Mouse (Mus musculus) ES-CJ7 (cell line): ENCODE measurements around the gene Rpl23a.
A peak's percentile ranks its signal among the peaks of the same experiment; 100 is the strongest.
"Not testable (repeated sequence)": the region's sequence is repeated elsewhere in the genome, so short reads cannot be mapped to it uniquely, and the experiment has no call there.

ENCODE experiments used
- DNase-seq: peaks from one replicate; pipeline ENCODE4 v3.0.0; 2011; ENCODE audit warnings: low read depth, low spot score

The Rpl23a gene

DNA sequence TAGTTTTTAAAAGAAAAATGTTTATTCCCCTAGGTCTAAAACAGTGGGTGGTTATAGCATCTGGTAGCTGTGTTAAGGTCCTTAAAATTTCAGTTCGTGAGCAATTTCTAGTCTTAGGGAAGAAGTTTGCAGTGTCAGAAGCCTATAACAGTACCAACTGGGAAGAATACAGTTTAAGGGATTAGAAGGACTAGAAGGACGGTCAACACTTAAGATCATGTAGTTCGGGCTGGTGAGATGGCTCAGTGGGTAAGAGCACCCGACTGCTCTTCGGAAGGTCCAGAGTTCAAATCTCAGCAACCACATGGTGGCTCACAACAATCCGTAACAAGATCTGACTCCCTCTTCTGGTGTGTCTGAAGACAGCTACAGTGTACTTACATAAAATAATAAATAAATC, 1.3 kb upstream of the Rpl23a start:
- not testable (repeated sequence) for DNase-seq

DNA sequence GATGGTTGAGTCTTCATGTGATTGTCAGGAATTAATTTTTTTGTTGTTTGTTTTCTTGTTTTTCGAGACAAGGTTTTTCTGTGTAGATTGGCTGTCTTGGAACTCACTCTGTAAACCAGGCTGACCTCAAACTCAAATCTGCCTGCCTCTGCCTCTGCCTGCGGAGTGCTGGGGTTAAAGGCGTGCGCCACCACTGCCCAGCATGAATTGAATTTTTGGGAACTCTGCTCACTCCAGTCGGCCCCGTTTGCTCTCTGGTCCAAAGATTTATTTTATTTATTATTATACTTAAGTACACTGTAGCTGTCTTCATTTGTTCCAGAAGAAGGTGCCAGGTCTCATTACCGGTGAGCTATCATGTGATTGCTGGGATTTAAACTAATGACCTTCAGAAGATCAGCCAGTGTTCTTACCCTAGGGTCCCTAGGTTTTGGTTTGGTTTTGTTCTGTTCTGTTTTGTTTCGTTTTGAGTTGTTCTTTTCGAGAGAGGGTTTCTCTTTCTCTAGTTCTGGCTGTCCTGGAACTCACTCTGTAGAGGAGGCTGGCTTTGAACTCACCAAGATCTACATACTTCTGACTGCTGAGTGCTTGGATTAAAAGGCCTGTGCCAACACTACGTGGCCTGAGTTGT, 615 bp upstream of the Rpl23a start:
- peak; percentile 37 for DNase-seq

DNA sequence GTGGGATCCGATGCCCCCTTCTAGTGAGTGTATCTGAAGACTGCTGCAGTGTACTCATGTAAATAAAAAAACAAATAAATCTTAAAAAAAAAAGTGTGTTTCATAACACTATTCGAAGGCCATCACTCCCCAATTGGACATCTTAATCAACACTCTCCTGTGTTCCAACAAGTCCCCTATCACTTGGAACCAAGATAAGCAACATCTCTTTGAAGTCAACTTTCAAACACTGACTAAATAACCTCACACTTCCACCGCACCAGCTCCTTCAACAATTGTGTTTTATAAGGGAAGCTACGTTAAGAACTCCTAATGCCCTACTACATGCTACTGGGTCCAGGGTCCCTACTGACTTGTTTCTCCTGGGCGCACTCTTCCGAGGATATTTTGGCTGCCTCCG, 934 bp downstream of the Rpl23a start:
- DNase-seq, result no peak

DNA sequence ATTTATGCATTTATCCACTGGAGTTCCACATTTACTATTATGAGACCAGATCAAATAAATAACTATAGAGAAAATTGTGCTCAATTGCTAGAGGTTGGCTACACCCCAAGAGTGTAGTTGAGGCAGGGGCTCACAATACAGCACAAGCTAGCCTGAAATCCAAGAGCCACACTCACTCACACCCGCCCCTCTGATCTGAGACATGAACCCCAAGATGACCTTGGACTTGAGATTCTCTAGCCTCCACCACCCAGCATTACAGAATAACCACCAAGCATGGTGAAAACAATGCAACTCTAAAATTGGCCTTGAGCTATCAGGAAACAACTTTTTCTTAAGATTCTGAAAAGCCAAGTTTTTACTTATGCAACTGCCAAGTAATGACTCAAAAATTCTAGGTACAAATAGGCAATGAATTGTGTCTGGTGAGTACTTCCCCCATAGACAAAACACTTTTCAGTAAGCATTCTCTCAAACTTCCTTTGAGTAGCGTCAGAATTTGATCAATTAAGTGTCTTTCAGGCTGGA, 1.5 kb downstream of the Rpl23a start:
- no peak for DNase-seq

DNA sequence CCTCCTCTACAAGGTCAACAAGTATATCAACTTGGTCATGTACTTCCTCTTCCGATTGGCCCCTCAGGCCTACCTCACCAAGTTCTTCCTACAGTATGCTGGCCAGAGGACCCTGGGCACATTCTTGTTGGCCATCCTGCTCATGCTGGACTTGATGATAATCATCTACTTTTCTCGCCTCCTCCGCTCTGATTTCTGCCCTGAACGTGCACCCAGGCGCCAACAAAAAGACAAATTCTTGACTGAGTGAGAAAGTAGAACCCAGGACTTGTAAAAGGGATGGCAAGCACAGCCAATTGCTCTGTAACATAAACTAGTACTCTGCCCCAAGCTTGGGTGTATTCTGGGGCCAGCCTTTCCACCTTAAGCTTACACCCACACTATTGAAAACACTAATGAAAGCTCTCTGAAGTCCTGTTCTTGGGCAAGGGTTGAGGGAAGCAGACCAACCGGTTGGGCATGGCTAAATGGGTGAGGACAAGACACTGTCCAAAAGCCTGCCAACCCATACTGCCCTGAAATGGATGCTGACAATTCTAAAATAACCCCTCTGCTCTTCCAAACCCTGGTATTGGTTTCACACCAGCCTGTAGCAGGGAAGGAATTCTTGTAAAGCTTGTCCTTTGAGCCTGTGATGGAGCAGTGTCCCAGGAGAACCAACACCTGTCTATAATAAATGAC, 3.2 kb downstream of the Rpl23a start:
- no peak for DNase-seq

DNA sequence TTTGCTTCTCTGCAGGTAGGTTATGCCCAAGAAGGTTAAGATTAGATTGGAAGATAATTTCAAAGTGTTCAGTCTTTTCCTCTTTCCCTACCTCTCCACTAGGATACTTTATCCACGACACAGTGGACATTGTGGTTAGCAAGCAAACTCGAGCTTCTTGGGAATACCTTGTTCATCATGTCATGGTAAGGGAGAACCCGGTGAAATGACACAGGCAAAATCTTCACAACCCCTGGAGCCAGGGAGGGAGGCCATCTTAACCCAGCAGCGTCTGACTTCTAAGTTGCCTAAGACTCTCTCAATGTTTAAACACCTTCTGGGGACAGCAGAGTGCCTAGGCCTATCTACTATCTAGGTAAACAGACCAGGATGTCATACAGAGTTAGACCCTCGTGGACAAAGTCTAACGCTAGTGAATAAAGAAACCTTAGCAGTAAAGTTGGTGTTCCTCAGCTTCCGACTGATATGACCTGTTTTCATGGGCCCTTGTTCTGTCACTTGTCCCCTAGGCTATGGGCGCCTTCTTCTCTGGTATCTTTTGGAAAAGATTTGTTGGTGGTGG, 3.9 kb downstream of the Rpl23a start:
- DNase-seq, result no peak

DNA sequence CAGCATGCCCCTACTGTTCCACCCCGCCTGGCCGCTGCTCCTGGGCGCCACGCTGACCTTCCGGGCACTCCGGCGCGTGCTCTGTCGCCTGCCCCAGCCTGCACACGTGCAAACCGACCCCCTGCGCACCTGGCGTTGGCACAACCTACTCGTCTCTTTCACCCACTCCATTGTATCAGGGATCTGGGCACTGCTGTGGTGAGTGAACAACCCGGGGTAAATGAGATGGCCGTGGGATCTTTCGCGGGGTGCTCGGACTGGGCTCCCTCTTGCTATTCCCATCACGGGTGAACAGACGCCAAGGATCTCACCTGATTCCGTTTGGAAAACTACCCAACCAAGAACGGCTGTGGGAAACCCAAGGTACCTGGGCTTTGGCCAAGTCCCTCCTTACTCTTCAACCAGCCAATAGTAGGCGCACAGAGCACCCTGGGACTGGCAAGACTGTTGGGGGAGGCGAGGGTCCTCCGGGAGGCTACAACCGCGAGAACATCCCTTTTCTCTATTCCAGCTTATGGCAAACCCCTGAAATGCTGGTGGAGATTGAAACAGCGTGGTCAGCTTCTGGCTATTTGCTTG, 4.4 kb downstream of the Rpl23a start:
- DNase-seq, result peak; percentile 90

DNA sequence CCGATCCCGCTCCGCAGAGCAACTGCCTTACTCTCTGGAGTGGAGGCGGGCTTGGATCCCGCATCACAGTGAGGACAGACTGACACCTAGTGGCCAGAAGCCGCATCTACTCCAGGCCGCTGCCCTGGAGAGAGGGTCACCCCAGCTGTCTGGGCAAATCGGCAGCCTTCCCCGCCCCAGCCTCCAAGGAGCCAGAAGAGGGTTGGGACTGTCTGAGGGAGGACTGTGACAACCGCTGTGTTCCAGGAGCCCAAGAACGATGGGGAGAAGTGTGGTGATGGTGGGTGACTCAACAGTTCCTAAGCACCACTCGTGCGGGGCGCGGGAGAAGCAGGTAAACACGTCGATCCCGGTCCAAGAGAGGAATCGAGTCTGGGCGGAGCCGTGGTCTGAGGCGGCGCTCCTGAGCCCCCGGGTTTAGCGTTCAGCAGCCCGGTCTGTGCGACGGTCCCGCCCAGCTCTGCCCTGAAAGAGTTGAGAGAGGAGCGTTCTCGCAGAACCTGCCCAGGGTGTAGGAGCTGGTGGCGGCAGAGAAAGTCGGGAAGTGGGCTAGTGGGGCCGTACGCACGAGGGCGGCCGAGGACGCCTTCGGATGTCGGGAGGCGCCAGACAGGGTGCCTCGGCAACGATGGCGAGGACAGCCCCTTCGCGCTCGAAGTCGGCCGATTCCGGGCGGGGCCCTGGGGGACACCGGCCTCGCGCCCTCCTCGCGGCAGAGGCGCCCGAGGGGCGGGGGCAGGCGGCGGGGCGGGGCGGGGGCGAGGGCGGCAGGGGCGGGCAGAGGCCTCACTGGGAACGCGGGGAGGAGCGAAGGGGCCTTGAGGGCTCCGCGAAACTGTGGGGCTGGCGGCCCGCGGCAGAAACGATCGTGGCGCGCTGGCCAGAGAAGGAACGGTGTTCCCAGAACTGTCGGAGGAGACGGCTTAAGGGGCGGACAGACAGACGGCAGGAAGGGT, 5.2 kb downstream of the Rpl23a start:
- DNase-seq, result peak; percentile 95

DNA sequence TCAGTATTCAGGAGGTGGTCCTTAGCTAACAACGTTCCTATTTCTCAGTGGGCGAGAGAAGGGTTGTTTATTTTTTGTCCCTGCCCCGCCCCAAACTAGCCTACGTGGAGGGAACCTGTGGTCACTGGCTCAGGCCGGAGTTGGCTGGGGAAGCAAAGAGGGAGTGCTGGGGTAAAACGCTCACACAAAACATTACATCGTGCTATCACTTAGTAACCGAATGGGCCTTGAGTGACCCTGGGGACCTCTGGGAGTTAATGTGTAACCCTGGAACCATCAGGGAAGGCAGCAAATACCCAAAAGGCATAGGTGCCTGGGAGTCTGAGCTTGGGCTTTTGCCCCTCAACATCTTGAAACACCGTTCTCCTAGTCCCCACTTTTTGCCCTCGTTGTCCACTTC, 5.9 kb downstream of the Rpl23a start:
- DNase-seq, result no peak

DNA sequence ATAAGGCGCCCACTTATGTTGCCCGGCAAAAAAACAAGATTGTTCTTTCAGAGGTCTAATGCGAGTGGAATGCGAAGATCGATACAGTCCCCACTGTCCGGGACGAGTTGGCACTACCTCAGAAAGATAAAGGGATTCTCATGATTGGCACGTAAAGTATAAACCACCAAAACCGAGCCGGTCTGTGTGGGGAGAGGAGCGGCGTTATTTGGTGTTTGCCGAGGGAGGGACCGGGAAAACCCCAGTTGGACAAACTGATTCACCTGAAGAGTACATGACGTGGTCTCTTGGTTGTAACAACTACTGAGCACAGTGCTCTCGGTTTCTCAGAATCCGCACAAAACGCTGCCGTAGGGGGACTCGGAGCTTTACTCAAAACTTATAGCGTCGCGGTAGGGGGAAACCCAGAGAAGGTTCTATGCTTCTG, 6.5 kb downstream of the Rpl23a start:
- DNase-seq, result no peak

DNA sequence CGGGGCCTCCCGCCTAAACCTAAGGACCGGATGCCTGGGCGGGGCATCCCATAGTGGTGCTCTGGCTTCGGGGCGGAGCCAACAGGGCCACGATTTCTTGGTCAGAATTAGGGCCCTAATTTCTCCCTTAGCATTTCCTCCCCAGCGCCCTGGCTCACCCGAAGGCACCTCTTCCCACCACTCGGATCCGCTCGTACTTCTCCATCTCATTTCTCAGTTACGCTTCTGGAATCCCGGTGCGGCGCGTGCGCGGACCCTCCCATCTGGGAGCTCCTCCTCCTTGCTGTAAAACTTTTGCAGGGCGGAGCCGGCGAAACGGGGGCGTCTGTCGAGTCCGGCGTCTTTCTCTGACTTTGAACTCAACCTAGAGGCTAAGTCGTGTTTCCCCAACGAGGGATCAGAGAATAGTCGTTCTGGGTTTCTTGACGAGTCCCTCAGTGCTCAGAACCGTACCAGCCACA, 7.0 kb downstream of the Rpl23a start, which contains the start of the genes Nek8 and Tlcd1:
Gene Nek8, minus strand, starts transcription at position 274 of the 461 bp plus-strand sequence.
Gene Tlcd1, plus strand, starts transcription at position 310 of the 461 bp plus-strand sequence.
- DNase-seq, result peak; percentile 89

DNA sequence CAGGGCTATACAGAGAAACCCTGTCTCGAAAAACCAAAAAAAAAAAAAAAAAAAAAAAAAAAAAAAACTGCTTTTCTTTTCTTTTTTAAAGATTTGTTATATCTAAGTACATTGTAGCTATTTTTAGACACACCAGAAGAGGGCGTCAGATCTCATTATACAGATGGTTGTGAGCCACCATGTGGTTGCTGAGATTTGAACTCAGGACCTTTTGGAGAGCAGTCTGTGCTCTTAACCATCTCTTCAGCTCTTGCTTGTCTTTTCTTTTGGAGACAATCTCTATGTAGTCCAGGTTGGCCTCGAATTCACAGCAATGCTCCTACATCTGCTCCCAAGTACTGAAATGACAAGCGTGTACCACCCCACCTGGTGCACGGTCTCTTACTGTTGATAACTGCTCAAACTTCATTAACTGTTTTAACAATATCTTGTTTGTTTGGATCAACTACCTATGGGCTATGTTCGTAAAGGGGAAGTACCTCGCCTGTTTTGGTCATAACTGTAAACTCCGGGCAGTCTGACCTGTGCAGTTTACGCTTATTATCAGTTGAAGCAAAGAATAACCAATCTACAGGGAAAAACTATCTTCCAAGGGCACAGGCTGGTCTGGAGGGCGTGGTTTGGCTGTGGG, 7.5 kb downstream of the Rpl23a start:
- no peak for DNase-seq

DNA sequence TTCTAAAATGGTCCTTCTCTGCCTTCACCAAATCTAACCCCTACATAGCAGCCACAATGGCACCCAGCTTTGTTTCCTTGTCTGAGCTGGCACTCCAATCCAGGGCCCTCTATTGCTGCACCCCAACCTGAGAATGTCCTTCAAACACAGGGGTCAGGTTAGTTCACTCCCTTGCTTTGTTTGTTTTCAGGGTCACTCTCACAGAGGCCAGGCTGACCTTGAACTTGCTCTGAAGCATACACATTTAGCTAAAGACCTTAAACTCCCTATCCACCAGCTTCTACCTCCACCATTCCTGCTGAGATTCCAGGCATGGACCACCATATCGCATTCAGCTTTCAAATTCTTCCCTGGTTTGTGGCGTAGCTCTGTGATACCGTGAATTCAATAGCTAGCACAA, 8.9 kb downstream of the Rpl23a start:
- DNase-seq, result no peak

DNA sequence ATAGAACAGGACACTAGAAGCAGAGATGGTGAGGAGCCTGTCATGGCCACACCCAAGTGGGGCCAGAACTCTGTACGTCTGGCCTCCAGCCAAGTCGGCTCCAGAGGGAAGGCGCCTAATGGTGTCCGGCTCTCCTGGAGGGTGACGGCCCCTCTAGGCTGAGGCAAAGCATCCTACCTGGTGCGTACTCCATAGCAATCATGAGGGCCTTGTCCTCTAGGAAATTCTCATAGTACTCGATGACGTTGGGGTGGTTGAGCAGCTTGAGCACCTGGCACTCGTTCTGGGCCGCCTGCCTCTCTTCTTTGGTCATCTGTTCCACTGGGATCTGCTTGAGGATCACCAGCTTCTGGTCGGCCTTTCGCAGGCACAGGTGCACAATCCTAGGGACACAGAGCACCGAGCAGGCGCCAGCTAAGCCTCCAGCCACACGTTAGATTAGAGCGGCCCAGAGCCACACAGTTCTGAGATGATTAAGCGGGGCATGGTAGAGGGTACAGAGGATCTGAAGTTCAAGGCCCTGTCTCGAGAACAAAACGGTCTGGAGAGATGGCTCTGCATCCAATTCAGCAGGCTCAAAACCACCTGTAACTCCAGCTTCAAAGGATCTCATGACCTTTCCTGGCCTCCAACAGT, 10.5 kb downstream of the Rpl23a start:
- no peak for DNase-seq

DNA sequence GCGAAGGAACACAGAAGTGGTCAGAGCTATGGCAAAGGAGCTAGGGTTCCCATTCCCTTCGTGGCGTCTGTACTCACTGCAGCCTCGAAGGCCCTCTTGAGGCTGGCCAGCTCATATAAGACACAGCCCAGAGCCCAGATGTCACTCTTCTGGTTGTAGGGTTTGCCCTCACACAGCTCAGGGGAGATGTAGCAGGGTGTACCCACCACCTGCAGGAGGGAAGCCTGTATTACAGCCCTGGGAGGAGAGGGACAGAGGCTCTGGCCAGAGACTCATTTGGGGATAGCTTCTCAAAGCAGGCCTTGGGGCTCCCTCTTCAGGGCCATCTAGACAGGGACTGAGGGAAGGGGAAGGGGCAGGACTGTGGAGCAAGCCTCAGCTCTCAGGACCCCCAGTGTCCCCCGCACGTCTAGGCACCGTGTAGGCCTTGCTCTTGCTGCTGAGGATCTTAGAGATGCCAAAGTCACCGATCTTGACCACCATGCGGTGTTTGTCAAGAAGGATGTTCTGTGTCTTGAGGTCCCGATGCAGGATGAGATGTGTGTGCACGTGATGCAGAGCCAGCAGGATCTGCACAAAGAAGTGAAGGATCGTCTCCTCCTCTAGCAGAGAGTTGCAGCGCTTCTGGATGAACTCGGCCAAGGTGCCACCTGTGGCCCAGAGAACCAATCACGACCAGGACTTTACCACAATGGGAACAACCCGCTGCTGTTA, 11.2 kb downstream of the Rpl23a start:
- peak; percentile 73 for DNase-seq

DNA sequence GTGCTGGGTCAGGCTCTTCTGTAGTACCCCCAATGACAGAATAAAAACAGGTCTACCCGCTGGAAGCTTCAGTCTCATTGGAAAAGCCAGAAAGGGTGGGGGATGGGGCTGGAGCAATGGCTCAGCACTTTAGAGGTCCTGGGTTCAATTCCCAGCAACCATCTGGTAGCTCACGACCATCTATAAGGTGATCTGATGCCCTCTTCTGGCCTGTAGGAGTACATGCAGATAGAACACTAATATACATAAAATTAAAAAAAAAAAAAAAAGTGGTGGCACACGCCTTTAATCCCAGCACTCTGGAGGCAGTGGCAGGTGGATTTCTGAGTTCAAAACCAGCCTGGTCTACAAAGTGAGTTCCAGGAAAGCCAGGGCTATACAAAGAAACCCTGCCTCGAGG, 12.1 kb downstream of the Rpl23a start:
- DNase-seq, result peak; percentile 85

DNA sequence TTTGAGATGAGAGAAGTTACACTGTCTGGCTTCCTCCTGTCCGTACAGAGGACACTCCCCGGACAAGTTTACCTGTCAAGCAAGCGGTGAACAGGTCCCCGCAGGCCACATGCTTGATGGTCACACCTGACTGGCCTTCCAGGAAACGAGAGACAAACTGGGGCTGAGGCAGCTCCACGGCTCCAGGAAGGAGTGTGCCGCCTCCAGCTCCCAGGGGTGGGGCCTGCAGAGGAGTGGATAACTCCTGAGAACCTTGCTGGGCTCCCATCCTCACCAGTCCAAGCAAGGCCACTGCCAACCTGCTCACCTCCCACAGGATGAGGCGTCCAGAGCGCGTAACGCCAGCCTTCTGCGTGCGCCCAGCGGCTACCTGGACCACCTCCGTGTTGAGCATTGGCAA, 13.1 kb downstream of the Rpl23a start:
- no peak for DNase-seq

DNA sequence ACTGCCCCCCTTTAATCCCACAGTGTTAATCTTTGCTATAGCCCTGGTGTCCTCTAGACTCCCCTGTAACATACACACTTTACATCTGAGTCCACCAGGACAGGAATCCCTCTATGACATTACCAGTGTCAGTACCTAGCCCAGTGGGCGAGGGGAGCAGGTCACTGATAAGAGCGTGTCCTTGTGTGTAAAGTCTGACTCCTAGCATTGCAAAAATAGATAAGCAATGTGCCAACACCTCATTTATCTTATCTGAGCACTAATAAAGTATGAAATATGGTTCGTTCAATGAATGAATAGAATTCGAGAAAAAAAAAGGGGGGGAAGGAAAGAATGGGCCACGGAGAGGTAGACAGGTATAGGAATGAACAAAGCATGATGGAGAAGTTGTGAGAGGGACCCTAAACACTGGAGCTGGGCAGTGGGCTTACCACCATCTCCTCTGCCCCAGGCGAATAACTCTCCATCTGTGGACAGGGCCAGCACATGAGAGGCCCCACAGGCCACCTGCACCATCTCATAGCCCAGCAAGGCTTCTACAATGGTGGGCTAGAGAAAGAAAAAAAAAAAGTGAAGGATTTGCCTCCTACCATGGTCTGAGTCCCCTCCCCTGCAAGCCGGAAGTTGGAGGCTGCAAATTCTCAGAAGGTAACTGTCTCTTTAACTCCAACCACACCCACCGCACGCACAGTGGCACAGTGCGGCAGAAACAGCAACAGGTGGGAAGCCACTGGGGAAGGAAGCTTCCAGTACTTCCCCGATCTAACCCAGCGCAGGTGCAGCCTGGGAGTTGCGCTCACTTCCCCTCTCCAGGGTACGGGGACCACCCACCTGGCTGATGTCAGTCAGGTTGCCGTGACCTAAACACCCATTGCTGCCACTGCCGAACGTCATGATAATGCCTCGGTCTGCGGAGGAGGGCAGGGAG, 14.6 kb downstream of the Rpl23a start:
- DNase-seq, result peak; percentile 74
